Mouse (Mus musculus) T-cell, adult 2 months (primary cell): ENCODE measurements around the gene Zc2hc1b.

ENCODE experiments used
- DNase-seq: peaks from one replicate; pipeline ENCODE4 v3.0.0; 2022; ENCODE audit warnings: low spot score

Gene Zc2hc1b

DNA sequence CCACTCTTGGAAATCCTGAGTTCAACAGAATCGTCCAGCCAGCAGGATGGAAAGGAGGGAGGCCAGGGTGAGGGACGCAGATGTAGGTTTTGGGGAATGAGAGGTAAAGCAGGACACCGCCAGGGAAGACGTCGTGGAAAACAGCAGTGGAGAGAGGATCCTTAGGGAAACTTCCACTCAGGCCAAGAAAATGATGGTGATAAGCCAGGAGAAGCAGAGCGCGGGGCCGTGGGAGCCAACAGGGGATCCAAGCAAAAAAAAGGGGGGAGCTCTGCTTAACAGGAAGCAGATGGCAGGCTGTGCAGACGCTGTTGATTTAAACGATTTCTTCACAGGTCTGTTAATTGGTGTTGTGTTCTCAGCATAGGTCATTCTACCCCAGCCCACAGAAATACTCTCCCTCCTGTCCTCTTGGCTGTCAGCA, 5.0 kb downstream of the Zc2hc1b start:
- DNase-seq = no peak

DNA sequence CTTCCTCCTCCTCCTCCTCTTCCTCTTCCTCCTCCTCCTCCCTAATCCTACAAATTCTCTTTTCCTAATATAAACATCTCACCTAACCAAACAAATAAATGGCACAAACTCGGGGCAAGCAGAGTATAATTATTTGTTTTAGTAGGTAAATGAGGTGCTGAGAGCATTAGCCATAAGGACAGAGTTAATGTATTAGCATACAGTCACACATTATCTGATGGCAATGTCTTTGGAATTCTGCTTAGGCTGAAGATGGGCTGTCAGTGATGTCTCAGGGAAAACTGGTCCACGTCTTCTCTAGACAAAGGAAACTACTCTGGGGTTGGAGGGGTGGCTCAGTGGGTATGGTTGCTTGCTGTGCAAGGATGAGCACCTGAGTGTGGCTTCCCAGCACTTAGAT, 6.4 kb downstream of the Zc2hc1b start:
- DNase-seq = no peak

GRCm38 (mm10) chr10:13170739-13171448, 6.9 kb downstream of the Zc2hc1b start:
- no peak for DNase-seq

GRCm38 (mm10) chr10:13168461-13168860, 9.4 kb downstream of the Zc2hc1b start:
- DNase-seq = no peak

DNA sequence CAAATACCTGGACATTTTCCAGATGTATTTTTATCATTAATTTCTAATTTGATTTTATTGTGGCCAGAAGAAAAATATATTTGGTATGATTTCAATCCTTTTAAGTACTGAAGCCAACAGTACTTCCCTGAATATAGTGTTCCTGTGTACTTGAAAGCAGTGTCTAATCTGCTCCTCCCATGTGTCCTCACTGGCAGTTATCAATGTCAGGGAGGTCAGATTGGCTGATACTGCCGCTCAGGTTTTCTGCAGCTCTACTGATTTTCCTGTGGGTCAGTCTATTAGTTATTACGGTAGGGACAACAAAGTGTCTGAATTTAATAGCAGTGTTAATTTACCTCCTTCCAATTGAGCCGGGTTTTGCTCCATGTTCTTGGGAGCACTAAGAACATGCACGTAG, 15.8 kb downstream of the Zc2hc1b start:
- DNase-seq = no peak

DNA sequence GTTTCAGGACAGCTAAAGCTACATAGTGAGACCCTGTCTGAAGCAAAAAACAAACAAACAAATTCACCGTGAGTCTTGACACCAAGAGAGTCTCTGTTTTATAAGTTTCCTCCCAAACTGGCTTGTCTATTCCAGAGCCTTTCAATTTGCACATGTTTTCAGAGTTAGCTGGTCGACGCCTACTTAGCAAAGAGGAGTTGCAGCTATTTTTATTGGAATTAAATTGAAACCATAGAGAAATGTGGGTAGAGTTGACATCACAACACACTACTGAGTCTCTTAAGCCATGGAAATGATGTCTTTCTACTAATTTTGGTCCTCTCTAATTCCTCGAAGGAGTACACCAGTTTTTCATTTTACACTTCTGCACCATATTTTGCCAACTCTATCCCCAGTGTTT, 16.9 kb downstream of the Zc2hc1b start:
- no peak for DNase-seq

DNA sequence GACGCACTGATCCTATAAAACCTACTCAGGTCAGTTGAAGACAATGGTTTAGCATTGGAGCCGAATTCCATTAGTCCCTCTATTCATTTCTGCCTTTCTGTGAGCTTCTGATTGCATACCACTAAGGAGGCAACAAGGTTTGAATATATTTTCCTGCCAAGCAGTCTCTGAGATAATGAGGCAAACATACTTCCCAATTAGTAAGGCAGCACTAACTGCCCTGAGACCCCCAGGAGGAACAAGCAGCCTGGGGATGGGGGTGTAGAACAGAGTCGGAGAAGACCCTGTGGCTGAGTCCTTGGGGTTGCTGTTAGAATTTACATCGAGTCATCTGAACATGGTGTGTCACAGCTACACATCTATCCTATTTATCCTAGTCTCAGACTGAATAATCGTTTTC, 22.4 kb downstream of the Zc2hc1b start:
- no peak for DNase-seq

- no peak for DNase-seq
Measured at GRCm38 (mm10) chr10:13152811-13153364, 24.9 kb downstream of the Zc2hc1b start.

- no peak for DNase-seq
Measured at GRCm38 (mm10) chr10:13151353-13151752, 26.5 kb downstream of the Zc2hc1b start.

GRCm38 (mm10) chr10:13150435-13150834, 27.4 kb downstream of the Zc2hc1b start:
- DNase-seq = no peak

GRCm38 (mm10) chr10:13140434-13140833, 37.4 kb downstream of the Zc2hc1b start:
- no peak for DNase-seq

- DNase-seq = no peak
Measured at GRCm38 (mm10) chr10:13137906-13138305, 39.9 kb downstream of the Zc2hc1b start.

DNA sequence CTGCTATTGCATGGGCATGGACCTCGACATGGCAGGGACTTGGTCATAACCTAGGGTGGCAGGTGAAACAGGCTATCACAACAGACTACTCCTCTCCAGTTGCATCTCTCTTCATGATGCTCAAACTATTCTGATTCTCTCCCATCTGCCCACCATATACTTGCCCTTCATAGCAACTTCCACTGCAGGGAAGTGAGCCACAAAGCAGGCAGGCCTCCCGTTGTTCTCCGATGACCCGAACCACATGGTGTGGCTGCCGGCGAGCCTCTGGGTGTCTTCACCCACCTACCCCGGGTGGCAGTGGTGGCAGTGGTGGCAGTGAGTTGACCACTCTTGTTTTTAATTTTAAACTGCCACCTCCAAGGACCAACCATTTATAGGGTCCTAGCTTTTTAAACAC, 42.1 kb downstream of the Zc2hc1b start:
- DNase-seq = no peak

- DNase-seq = no peak
Measured at GRCm38 (mm10) chr10:13135276-13135675, 42.5 kb downstream of the Zc2hc1b start.

- no peak for DNase-seq
Measured at GRCm38 (mm10) chr10:13133850-13134249, 44.0 kb downstream of the Zc2hc1b start.

DNA sequence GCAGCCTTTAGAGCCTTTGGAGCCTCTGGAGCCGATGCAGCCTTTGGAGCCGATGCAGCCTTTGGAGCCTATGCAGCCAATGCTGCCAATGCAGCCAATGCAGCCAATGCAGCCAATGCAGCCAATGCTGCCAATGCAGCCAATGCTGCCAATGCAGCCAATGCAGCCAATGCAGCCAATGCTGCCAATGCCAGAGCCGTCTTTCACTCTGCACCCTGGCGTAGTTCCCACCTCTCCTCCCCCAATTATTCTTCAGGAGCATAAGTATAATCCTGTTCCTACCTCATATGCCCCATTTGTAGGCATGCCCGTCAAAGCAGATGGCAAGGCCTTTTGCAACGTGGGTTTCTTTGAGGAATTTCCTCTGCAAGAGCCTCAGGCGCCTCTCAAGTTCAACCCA, 49.9 kb downstream of the Zc2hc1b start:
- no peak for DNase-seq

DNA sequence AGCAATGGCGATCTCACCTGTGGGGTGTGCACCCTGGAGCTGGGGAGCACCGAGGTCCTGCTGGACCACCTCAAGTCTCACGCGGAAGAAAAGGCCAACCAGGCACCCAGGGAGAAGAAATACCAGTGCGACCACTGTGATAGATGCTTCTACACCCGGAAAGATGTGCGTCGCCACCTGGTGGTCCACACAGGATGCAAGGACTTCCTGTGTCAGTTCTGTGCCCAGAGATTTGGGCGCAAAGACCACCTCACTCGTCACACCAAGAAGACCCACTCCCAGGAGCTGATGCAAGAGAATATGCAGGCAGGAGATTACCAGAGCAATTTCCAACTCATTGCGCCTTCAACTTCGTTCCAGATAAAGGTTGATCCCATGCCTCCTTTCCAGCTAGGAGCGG, 50.5 kb downstream of the Zc2hc1b start:
- DNase-seq = no peak

- DNase-seq = no peak
Measured at GRCm38 (mm10) chr10:13125811-13126210, 52.0 kb downstream of the Zc2hc1b start.

DNA sequence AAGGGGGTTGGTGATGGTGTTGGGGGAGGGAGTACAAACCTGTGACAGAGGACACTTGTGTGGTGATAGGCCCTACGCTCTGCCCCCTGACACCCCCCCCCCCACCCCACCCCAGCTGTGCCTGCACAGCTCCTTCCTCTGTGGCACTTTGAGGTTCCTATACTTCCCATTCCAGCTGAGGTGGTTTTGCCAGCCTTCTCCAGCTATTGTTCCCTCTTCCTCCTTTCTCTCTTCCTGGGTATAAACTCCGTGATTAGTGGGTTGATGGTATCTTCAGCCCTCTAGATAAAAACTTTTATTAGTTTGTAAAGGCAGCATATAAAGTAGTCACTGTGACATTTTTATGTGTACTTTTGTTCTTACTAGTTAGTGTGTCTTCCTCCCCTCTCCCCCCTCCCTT, 58.5 kb downstream of the Zc2hc1b start:
- DNase-seq = no peak

GRCm38 (mm10) chr10:13118770-13119102, 59.1 kb downstream of the Zc2hc1b start:
- no peak for DNase-seq

DNA sequence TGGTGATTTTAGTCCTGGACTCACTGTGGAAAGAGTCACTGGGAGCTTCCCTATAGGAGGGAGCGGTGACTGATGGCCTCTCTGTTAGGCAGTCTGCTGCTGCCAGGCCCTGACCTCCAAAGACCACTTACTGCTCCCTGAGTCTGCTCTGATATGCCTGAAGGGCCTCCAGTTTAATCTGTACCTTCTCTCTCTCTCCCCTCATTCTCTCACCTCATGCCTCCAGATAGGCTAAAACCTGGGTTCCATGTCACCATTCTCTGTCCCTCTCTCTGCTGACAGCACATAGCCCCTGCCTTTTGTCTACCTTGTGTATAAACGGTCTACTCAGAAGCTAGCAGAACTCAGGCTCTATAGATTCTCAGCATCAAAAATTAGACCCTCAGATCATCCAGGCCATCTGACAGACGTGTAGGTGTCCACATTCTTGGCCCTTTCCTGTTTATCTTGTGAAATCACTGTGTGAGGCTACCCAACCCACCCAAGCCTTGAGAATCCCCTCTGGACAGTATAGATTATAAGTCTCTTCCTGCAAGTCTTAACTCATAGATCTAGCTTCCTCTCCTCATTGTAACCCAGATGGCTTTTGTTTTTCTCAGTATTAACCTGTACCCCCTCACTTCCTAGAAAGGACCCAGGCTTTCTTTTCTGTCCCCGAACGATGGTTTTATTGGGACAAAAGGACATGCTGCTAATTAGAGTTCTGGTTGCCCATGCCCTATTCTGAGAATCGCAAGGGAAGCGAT, 59.6 kb downstream of the Zc2hc1b start:
- DNase-seq = no peak

DNA sequence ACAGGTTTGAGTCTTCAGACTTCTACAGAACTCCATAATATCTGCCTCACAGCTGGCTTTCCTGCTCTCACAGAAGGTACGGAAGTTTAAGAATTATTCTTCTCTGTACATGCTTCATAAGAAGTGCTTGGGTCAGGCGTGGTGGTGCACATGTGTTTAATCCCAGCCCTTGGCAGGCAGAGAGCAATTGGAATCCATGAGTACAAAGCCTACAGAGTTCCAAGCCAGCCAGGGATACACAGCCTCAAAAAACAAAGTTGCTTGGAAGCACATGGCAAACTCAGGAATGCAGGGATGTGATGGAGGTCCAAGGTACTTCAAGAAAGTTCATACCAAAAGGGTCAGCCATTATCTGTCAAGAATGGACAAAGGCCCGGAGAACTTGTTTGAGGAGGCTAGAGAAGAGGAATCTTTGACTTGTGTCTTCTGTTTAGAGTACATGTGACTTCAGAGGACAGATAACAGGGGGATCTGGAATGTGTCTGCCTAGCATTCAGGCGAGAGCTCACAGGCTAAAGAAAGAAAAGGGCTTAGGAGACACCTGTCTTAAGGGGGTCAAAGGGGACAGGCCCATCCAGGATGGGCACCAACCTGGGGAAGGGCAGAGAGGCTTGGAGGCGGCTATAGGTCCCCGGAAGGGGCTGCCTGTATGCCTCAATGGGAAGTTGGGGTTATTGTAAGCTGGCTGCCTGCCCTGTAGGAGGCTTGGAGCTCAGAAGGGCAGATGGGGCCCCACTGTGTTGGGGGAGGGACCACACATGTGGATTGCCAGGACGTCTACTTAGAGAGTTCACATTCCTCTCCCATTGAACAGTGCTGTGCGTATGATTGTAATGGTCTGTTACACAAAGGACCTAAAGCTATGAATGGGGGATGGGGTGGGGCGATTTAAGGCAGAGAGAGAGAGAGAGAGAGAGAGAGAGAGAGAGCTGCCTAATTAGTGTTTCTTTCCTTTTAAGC, 60.8 kb downstream of the Zc2hc1b start:
- no peak for DNase-seq
